Mouse (Mus musculus): ENCODE data around the gene Foxn4.

DNA sequence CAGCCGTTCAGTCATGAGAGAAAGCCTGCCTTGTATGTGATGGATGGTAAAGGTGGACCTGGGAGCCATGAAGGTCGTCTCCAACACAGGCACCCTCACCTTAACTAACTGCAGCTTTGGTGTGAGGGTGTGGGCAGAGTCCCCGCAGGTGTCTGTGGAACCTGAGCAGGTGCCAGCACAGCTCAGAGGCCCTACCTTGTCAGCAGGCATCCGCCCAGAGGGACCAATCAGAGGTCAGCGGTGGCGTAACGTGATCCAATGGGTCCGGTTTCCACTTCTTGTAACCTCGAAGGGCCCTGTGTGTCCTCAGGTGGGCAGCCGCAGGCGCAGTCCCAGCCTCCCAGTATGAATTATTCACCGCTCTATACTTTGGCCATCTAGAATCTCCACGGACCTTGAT lies 15.3 kb upstream of the Foxn4 start, which contains the start of gene Myo1h:
- TF ChIP-seq EP300 (IDR thresholded peaks at IDR 0.05; ENCODE audit: low read depth) (no peak), CTCF (IDR thresholded peaks at IDR 0.05; ENCODE audit: low read depth) (no peak)

Measured in liver, embryonic 14.5 days (tissue).